Mouse (Mus musculus): ENCODE measurements around the gene Map1b. TPM values are rescaled to one million over a fixed set of nuclear protein-coding genes. Genes with fewer than 3 reads are reported as not detected.

Gene Map1b
- total RNA-seq, 2 experiments from 2014 or later = 76.1 to 106 TPM

Other genes starting within 250 kb of the Map1b start
- gene Ptcd2, start 171.8 kb downstream of the Map1b start, total RNA-seq (2021) = 10 to 100 TPM; 35.8 to 39.6 TPM
- gene Mrps27, start 171.8 kb downstream of the Map1b start, total RNA-seq (2021) = 10 to 100 TPM; 51.7 to 52.1 TPM

Measured in adrenal gland, postnatal 4 days (tissue).